Mouse (Mus musculus) right cerebral cortex, postnatal 14 days (tissue): Measurements from ENCODE around the gene Chuk.
"Not testable (repeated sequence)": the region's sequence is repeated elsewhere in the genome, so short reads cannot be mapped to it uniquely, and the experiment has no call there.

Source experiments
- DNase-seq: peaks from one replicate; pipeline ENCODE4 v3.0.0; 2022

Gene Chuk

GRCm38 (mm10) chr19:44106831-44107660 lies at the start of gene Chuk:
Gene Chuk, minus strand, starts transcription at chr19:44107480.
- peak; percentile 97 for DNase-seq

- DNase-seq: no peak
These were observed 49.7 kb upstream of the Chuk start for GRCm38 (mm10) chr19:44157005-44157404.

GRCm38 (mm10) chr19:44153781-44154180 lies 46.5 kb upstream of the Chuk start:
- DNase-seq: no peak

- no peak for DNase-seq
These were observed 41.7 kb upstream of the Chuk start for GRCm38 (mm10) chr19:44148991-44149390.

- DNase-seq: no peak
These were observed 41.1 kb upstream of the Chuk start for GRCm38 (mm10) chr19:44148345-44148744.

GRCm38 (mm10) chr19:44146951-44147350 lies 39.7 kb upstream of the Chuk start:
- no peak for DNase-seq

GRCm38 (mm10) chr19:44146568-44146879 lies 39.2 kb upstream of the Chuk start:
- DNase-seq: no peak

- peak; percentile 88 for DNase-seq
These were observed 38.7 kb upstream of the Chuk start, which contains the start of gene Bloc1s2 for GRCm38 (mm10) chr19:44145702-44146567. Gene Bloc1s2, minus strand, starts transcription at chr19:44146446.

GRCm38 (mm10) chr19:44144366-44144765 lies 37.1 kb upstream of the Chuk start:
- no peak for DNase-seq

GRCm38 (mm10) chr19:44135960-44136485 lies 28.7 kb upstream of the Chuk start:
- DNase-seq: no peak

GRCm38 (mm10) chr19:44135072-44135959 lies 28.0 kb upstream of the Chuk start, which contains the start of gene Cwf19l1:
Gene Cwf19l1, minus strand, starts transcription at chr19:44135876.
- DNase-seq: peak; percentile 90

GRCm38 (mm10) chr19:44132917-44133316 lies 25.6 kb upstream of the Chuk start:
- no peak for DNase-seq

GRCm38 (mm10) chr19:44128560-44128959 lies 21.3 kb upstream of the Chuk start:
- DNase-seq: no peak

- no peak for DNase-seq
These were observed 20.6 kb upstream of the Chuk start for GRCm38 (mm10) chr19:44127729-44128497.

GRCm38 (mm10) chr19:44121137-44121536 lies 13.9 kb upstream of the Chuk start:
- no peak for DNase-seq

- DNase-seq: not testable (repeated sequence)
These were observed 13.4 kb upstream of the Chuk start for GRCm38 (mm10) chr19:44120686-44121085.

- DNase-seq: no peak
These were observed 10.5 kb upstream of the Chuk start for GRCm38 (mm10) chr19:44117793-44118192.

GRCm38 (mm10) chr19:44111706-44112105 lies 4.4 kb upstream of the Chuk start:
- DNase-seq: no peak

GRCm38 (mm10) chr19:44110356-44110755 lies 3.1 kb upstream of the Chuk start:
- DNase-seq: no peak

GRCm38 (mm10) chr19:44108996-44109395 lies 1.7 kb upstream of the Chuk start:
- DNase-seq: no peak

GRCm38 (mm10) chr19:44107661-44108521 lies 611 bp upstream of the Chuk start:
- DNase-seq: no peak
